Mouse (Mus musculus): Measurements from ENCODE around the gene Derl3. TPM values are rescaled to one million over a fixed set of nuclear protein-coding genes. Genes with fewer than 3 reads are reported as not detected.
"Not testable (repeated sequence)": the region's sequence is repeated elsewhere in the genome, so short reads cannot be mapped to it uniquely, and the experiment has no call there.

The Derl3 gene
- polyA plus RNA-seq, 1 experiment from 2014 or later = 1.1 TPM

DNA sequence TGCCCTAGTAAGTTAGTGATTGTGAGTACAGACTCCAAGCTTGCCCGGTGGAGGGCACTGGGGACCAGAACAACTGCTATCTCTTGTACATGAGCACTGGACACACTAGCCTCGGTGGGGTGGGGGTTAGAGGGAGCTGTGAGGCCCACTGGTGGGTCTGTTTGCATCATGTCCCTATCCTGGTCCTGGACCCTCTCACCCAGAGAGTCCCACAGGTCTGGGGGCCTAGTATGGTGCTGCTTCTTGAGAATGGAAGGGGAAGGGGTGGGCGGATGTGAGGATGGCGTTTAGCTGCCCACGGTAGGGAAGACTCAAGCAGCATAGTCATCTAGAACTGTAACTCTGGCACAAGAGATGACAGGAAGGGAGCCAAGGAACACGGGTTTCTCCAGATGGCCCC lies 38.4 kb upstream of the Derl3 start:
- ATAC-seq (no peak), DNase-seq (ENCODE audit: low read depth, low spot score) (no peak)
- H3K27me3 ChIP-seq = no peaks in the 10 kb centered on the region
- ChIA-PET POLR2A (interaction anchor here (1.5 kb wide), 1 partner anchor 77 kb away, joined by 3 read pairs; no protein-coding TSS in a partner anchor), CTCF (interaction anchor here (1.2 to 2.5 kb wide), 2 partner anchors 21 to 110 kb away, joined by 3 to 13 read pairs; no protein-coding TSS in a partner anchor)
- in situ Hi-C loops (cut with MboI; ENCODE audit: low pct_unique_long_range_greater_than_20kb) = loop anchor here (5.0 kb wide), 4 partner anchors 87 to 267 kb away; partner anchors contain the start of genes Ggt5 and Gm5134
- no peak for TF ChIP-seq CTCF (IDR thresholded peaks at IDR 0.05)

DNA sequence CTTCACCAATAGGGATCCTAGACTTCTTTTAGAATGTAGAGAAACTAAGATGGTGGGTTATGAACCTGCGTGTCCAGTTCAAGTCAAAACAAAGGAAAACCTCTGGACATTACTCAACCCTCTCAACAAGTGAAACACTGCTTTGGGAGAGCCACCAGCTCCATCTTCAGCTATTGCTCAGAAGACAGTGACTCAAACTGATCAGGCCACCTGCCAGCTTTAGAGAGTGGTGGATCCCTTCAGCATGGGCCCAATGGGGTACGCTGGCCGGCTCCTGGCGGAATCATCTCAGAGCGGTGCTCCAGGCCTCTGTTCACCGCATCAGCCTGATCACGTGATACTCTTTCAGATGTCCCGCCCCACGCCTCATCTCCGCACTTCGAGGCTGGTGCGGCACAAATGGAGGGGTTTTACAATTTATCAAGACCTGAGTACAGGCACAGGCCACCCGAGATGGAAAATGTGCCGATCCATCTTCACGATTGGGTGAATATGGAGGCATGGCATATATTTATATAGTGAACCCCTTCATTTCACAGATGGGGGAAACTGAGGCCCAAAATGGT lies 37.7 kb upstream of the Derl3 start:
- TF ChIP-seq CTCF (IDR thresholded peaks at IDR 0.05) = no peak
- ATAC-seq = no peak
- in situ Hi-C loops (cut with MboI; ENCODE audit: low pct_unique_long_range_greater_than_20kb) = loop anchor here (5.0 kb wide), 4 partner anchors 88 to 268 kb away; partner anchors contain the start of genes Ggt5 and Gm5134
- no peak for DNase-seq (ENCODE audit: low read depth, low spot score)
- ChIA-PET CTCF (interaction anchor here (1.2 to 2.5 kb wide), 2 partner anchors 22 to 111 kb away, joined by 3 to 13 read pairs; no protein-coding TSS in a partner anchor), POLR2A (interaction anchor here (1.5 kb wide), 1 partner anchor 76 kb away, joined by 3 read pairs; no protein-coding TSS in a partner anchor)
- no peaks in the 10 kb centered on the region for H3K27me3 ChIP-seq

- ATAC-seq (no peak), DNase-seq (ENCODE audit: low read depth, low spot score) (no peak)
- CTCF ChIA-PET = interaction anchor here (1.0 to 1.9 kb wide), 2 partner anchors 91 to 112 kb away, joined by 4 read pairs; no protein-coding TSS in a partner anchor
- no peak for TF ChIP-seq CTCF (IDR thresholded peaks at IDR 0.05)
- POLR2A ChIA-PET = no interaction called here
- H3K27me3 ChIP-seq = no peaks in the 10 kb centered on the region
- in situ Hi-C loops (cut with MboI; ENCODE audit: low pct_unique_long_range_greater_than_20kb) = loop anchor here (5.0 kb wide), 4 partner anchors 89 to 269 kb away; partner anchors contain the start of genes Ggt5 and Gm5134
Measured at GRCm38 (mm10) chr10:75856155-75856907, 36.9 kb upstream of the Derl3 start.

GRCm38 (mm10) chr10:75856976-75857375 lies 36.2 kb upstream of the Derl3 start:
- no peak for TF ChIP-seq CTCF (IDR thresholded peaks at IDR 0.05)
- ChIA-PET CTCF (interaction anchor here (1.0 to 1.9 kb wide), 3 partner anchors 40 to 113 kb away, joined by 4 read pairs; no protein-coding TSS in a partner anchor), POLR2A (interaction anchor here (0.9 kb wide), 1 partner anchor 15 kb away, joined by 3 read pairs; no protein-coding TSS in a partner anchor)
- ATAC-seq (no peak), DNase-seq (ENCODE audit: low read depth, low spot score) (no peak)
- in situ Hi-C loops (cut with MboI; ENCODE audit: low pct_unique_long_range_greater_than_20kb) = loop anchor here (5.0 kb wide), 4 partner anchors 90 to 270 kb away; partner anchors contain the start of genes Ggt5 and Gm5134
- H3K27me3 ChIP-seq = no peaks in the 10 kb centered on the region

DNA sequence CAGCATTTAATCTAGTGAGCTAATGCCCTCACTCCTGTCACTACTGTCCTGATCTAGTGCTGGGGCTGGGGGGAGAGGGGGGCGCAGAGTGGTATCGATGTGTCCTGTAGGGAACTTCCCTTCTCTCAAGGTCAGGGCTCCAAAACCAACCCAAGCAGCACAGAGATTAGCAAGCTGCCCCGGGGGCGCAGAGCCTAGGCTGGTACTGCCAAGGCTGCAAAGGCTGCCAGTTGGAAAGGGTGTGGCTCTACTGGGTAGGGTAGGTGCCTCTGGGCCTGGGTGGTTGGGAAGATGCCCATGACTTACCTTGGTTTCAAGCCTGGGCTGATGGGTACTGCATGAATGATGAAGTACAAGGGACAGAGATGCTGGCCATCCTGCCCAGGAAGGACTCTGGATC lies 35.6 kb upstream of the Derl3 start:
- DNase-seq (ENCODE audit: low read depth, low spot score) (no peak), ATAC-seq (no peak)
- in situ Hi-C loops (cut with MboI; ENCODE audit: low pct_unique_long_range_greater_than_20kb) = loop anchor here (5.0 kb wide), 4 partner anchors 90 to 270 kb away; partner anchors contain the start of genes Ggt5 and Gm5134
- ChIA-PET CTCF (interaction anchor here (1.0 to 1.9 kb wide), 4 partner anchors 40 to 271 kb away, joined by 3 to 4 read pairs (median 4); no protein-coding TSS in a partner anchor), POLR2A (interaction anchor here (0.9 kb wide), 1 partner anchor 15 kb away, joined by 3 read pairs; no protein-coding TSS in a partner anchor)
- no peak for TF ChIP-seq CTCF (IDR thresholded peaks at IDR 0.05)
- no peaks in the 10 kb centered on the region for H3K27me3 ChIP-seq

GRCm38 (mm10) chr10:75859107-75859746 lies 34.0 kb upstream of the Derl3 start:
- ChIA-PET POLR2A (interaction anchor here (1.4 kb wide), 1 partner anchor 143 kb away, joined by 6 read pairs; no protein-coding TSS in a partner anchor), CTCF (interaction anchor here (1.0 to 1.4 kb wide), 3 partner anchors 13 to 71 kb away, joined by 3 to 4 read pairs (median 4); no protein-coding TSS in a partner anchor)
- no peak for TF ChIP-seq CTCF (IDR thresholded peaks at IDR 0.05)
- DNase-seq (ENCODE audit: low read depth, low spot score) = no peak
- H3K27me3 ChIP-seq = no peaks in the 10 kb centered on the region
- ATAC-seq = peak; percentile 2
- in situ Hi-C loops (cut with MboI; ENCODE audit: low pct_unique_long_range_greater_than_20kb) = loop anchor here (5.0 kb wide), 4 partner anchors 92 to 272 kb away; partner anchors contain the start of genes Ggt5 and Gm5134

GRCm38 (mm10) chr10:75859786-75860470 lies 33.3 kb upstream of the Derl3 start, which contains the start of gene Mif:
TSS of gene Mif (minus strand) at chr10:75860240.
- H3K27me3 ChIP-seq; DNase-seq (ENCODE audit: low read depth, low spot score): not testable (repeated sequence)
- in situ Hi-C loops (cut with MboI; ENCODE audit: low pct_unique_long_range_greater_than_20kb) = loop anchor here (5.0 kb wide), 4 partner anchors 92 to 273 kb away; partner anchors contain the start of genes Ggt5 and Gm5134
- ChIA-PET POLR2A (interaction anchor here (1.4 kb wide), 1 partner anchor 144 kb away, joined by 6 read pairs; no protein-coding TSS in a partner anchor), CTCF (interaction anchor here (1.3 to 1.4 kb wide), 2 partner anchors 12 to 70 kb away, joined by 4 read pairs; no protein-coding TSS in a partner anchor)
- ATAC-seq = peak; percentile 95

- in situ Hi-C loops (cut with MboI; ENCODE audit: low pct_unique_long_range_greater_than_20kb) = no loop called here
- DNase-seq (ENCODE audit: low read depth, low spot score) (no peak), ATAC-seq (no peak)
- ChIA-PET POLR2A (interaction anchor here (1.4 kb wide), 1 partner anchor 144 kb away, joined by 6 read pairs; no protein-coding TSS in a partner anchor), CTCF (interaction anchor here (1.4 kb wide), 1 partner anchor 11 kb away, joined by 4 read pairs; no protein-coding TSS in a partner anchor)
- no peak for TF ChIP-seq CTCF (IDR thresholded peaks at IDR 0.05)
- no peaks in the 10 kb centered on the region for H3K27me3 ChIP-seq
Measured at GRCm38 (mm10) chr10:75860746-75861145, 32.5 kb upstream of the Derl3 start.

GRCm38 (mm10) chr10:75861587-75861986 lies 31.6 kb upstream of the Derl3 start:
- no peak for TF ChIP-seq CTCF (IDR thresholded peaks at IDR 0.05)
- in situ Hi-C loops (cut with MboI; ENCODE audit: low pct_unique_long_range_greater_than_20kb) = no loop called here
- ChIA-PET CTCF (no interaction called here), POLR2A (no interaction called here)
- no peaks in the 10 kb centered on the region for H3K27me3 ChIP-seq
- DNase-seq (ENCODE audit: low read depth, low spot score) = no peak
- no peak for ATAC-seq
